Mouse (Mus musculus): Measurements from ENCODE around the gene Gapvd1.

The Gapvd1 gene

GRCm38 (mm10) chr2:34673846-34674245 lies 81.2 kb downstream of the Gapvd1 start:
- TF ChIP-seq GATA4 (IDR thresholded peaks at IDR 0.05; ENCODE audit: insufficient replicate concordance, low read length), result no peak

GRCm38 (mm10) chr2:34671385-34672026 lies 83.5 kb downstream of the Gapvd1 start:
- TF ChIP-seq GATA4 (IDR thresholded peaks at IDR 0.05; ENCODE audit: insufficient replicate concordance, low read length), result no peak

- no peak for TF ChIP-seq GATA4 (IDR thresholded peaks at IDR 0.05; ENCODE audit: insufficient replicate concordance, low read length)
Observed at GRCm38 (mm10) chr2:34670470-34670869, 84.6 kb downstream of the Gapvd1 start.

GRCm38 (mm10) chr2:34669203-34669746 lies 85.8 kb downstream of the Gapvd1 start:
- no peak for TF ChIP-seq GATA4 (IDR thresholded peaks at IDR 0.05; ENCODE audit: insufficient replicate concordance, low read length)

- no peak for TF ChIP-seq GATA4 (IDR thresholded peaks at IDR 0.05; ENCODE audit: insufficient replicate concordance, low read length)
Observed at GRCm38 (mm10) chr2:34668440-34669191, 86.4 kb downstream of the Gapvd1 start.

GRCm38 (mm10) chr2:34667820-34668219 lies 87.2 kb downstream of the Gapvd1 start:
- no peak for TF ChIP-seq GATA4 (IDR thresholded peaks at IDR 0.05; ENCODE audit: insufficient replicate concordance, low read length)

GRCm38 (mm10) chr2:34647410-34647809 lies 107.6 kb downstream of the Gapvd1 start:
- no peak for TF ChIP-seq GATA4 (IDR thresholded peaks at IDR 0.05; ENCODE audit: insufficient replicate concordance, low read length)

- no peak for TF ChIP-seq GATA4 (IDR thresholded peaks at IDR 0.05; ENCODE audit: insufficient replicate concordance, low read length)
Observed at GRCm38 (mm10) chr2:34646541-34646865, 108.5 kb downstream of the Gapvd1 start.

GRCm38 (mm10) chr2:34645851-34646540 lies 109.0 kb downstream of the Gapvd1 start:
- no peak for TF ChIP-seq GATA4 (IDR thresholded peaks at IDR 0.05; ENCODE audit: insufficient replicate concordance, low read length)

- TF ChIP-seq GATA4 (IDR thresholded peaks at IDR 0.05; ENCODE audit: insufficient replicate concordance, low read length), result no peak
Observed at GRCm38 (mm10) chr2:34644571-34645526, 110.2 kb downstream of the Gapvd1 start.

GRCm38 (mm10) chr2:34642351-34642750 lies 112.7 kb downstream of the Gapvd1 start:
- no peak for TF ChIP-seq GATA4 (IDR thresholded peaks at IDR 0.05; ENCODE audit: insufficient replicate concordance, low read length)

GRCm38 (mm10) chr2:34639725-34640124 lies 115.3 kb downstream of the Gapvd1 start:
- no peak for TF ChIP-seq GATA4 (IDR thresholded peaks at IDR 0.05; ENCODE audit: insufficient replicate concordance, low read length)

GRCm38 (mm10) chr2:34638955-34639650 lies 115.9 kb downstream of the Gapvd1 start:
- TF ChIP-seq GATA4 (IDR thresholded peaks at IDR 0.05; ENCODE audit: insufficient replicate concordance, low read length), result no peak

Measured in liver, adult (tissue).